Mouse (Mus musculus) kidney, postnatal 0 days (tissue): ENCODE data around the gene Apol6. TPM values are rescaled to one million over a fixed set of nuclear protein-coding genes. Genes with fewer than 3 reads are reported as not detected.

Source experiments
- ATAC-seq: fragments of 200-750 bp; cut with Nextera tagmentation; replicated peaks from 2 replicates; pipeline ENCODE4 v1.8.0; 2017; ENCODE audit warnings: low read depth, moderate number of reproducible peaks, moderate TSS enrichment, moderate library complexity; ENCODE audit not compliant: low FRiP score
- DNase-seq: peaks from one replicate; pipeline ENCODE4 v3.0.0-alpha.2; 2016; ENCODE audit warnings: low spot score
- H3K27ac ChIP-seq: fragments of 300-500 bp; sonication (generic); 2 replicates; pipeline ENCODE4 v1.5.1; 2014; ENCODE audit warnings: mild to moderate bottlenecking
- H3K27me3 ChIP-seq: fragments of 300-500 bp; sonication (generic); 2 replicates; pipeline ENCODE4 v1.6.1; 2014; ENCODE audit warnings: low read length, mixed read lengths; ENCODE audit not compliant: insufficient read depth
- H3K36me3 ChIP-seq: fragments of 300-500 bp; sonication (generic); 2 replicates; pipeline ENCODE4 v1.6.1; 2014; ENCODE audit warnings: low read length, mixed read lengths; ENCODE audit not compliant: insufficient read depth
- H3K4me1 ChIP-seq: fragments of 300-500 bp; sonication (generic); replicated peaks from 2 replicates; pipeline ENCODE4 v1.6.1; 2014; ENCODE audit warnings: antibody characterized with exemption, low read length, mixed read lengths; ENCODE audit not compliant: insufficient read depth
- H3K4me2 ChIP-seq: fragments of 300-500 bp; sonication (generic); 2 replicates; pipeline ENCODE4 v1.6.1; 2014; ENCODE audit warnings: mild to moderate bottlenecking, low read length, moderate library complexity, mixed read lengths
- H3K4me3 ChIP-seq: fragments of 300-500 bp; sonication (generic); replicated peaks from 2 replicates; pipeline ENCODE4 v1.5.1; 2014; ENCODE audit warnings: low read depth, low read length
- H3K9ac ChIP-seq: fragments of 300-500 bp; sonication (generic); 2 replicates; pipeline ENCODE4 v1.6.1; 2014; ENCODE audit warnings: low read depth, low read length
- H3K9me3 ChIP-seq: fragments of 300-500 bp; sonication (generic); replicated peaks from 2 replicates; pipeline ENCODE4 v1.6.1; 2016; ENCODE audit warnings: low read length, inconsistent platforms, mixed read lengths
- CTCF ChIP-seq: IDR thresholded peaks from 2 replicates; pipeline ENCODE4 v1.5.1; 2016; ENCODE audit warnings: antibody characterized with exemption, low read depth, mild to moderate bottlenecking, moderate library complexity
- WGBS: fragments of 180-500 bp; shearing (Covaris S2); extraction: QIAGEN DNeasy Blood & Tissue Kit; methylation state at CpG from one replicate; pipeline ENCODE4 v1.1.7; 2014; 5-methylcytosine and 5-hydroxymethylcytosine counted together
- polyA plus RNA-seq: library from polyadenylated mRNA; unstranded; fragments of >200 nt; fragmentation: Nextera tagmentation; extraction: Ambion mirVana; gene quantifications from 2 replicates; pipeline ENCODE4 v1.2.1, GENCODE M21; 2015

The Apol6 gene
- polyA plus RNA-seq, 1 experiment from 2014 or later, result 0.08 TPM

DNA sequence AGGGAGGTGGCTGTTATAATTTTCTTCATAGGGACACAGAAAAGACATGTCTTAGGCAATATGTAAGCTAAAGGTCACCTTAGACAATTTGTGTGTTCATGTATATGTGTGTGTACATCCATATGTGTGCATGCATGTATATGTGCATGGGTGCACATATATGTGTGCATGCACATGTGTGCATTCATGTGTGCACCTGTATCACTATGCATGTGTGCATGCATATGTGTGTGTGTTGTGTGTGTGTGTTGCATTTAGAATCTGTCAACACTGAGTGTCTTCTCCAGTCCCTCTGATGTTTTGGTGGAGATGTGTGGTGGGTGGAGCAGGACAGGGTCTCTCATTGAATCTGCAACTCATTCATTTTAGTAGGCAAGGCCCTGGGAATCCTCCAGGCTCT is 18.2 kb downstream of the Apol6 start:
- no peak overlapping the region for H3K9ac ChIP-seq
- H3K36me3 ChIP-seq, result no peaks in the 10 kb centered on the region
- no peak overlapping the region for H3K4me2 ChIP-seq
- no peaks in the 10 kb centered on the region for H3K4me1 ChIP-seq
- no peak for DNase-seq
- H3K27me3 ChIP-seq, result no peaks in the 10 kb centered on the region
- TF ChIP-seq CTCF, result no peak
- no peak overlapping the region for H3K4me3 ChIP-seq
- H3K27ac ChIP-seq, result no peak overlapping the region
- ATAC-seq, result no peak
- H3K9me3 ChIP-seq, result no peaks in the 10 kb centered on the region

GRCm38 (mm10) chr15:77065259-77065852 is 20.8 kb downstream of the Apol6 start:
- no peak overlapping the region for H3K9ac ChIP-seq
- no peaks in the 10 kb centered on the region for H3K36me3 ChIP-seq
- H3K27ac ChIP-seq, result no peak overlapping the region
- 91% methylated on average over 6 of the region's 6 CpGs for WGBS
- H3K27me3 ChIP-seq, result no peaks in the 10 kb centered on the region
- H3K4me3 ChIP-seq, result no peak overlapping the region
- ATAC-seq (no peak), DNase-seq (no peak)
- TF ChIP-seq CTCF, result no peak
- H3K4me1 ChIP-seq, result no peaks in the 10 kb centered on the region
- no peaks in the 10 kb centered on the region for H3K9me3 ChIP-seq
- H3K4me2 ChIP-seq, result no peak overlapping the region

- 79% methylated on average over 6 of the region's 6 CpGs for WGBS
- no peak overlapping the region for H3K27ac ChIP-seq
- no peak for TF ChIP-seq CTCF
Observed at GRCm38 (mm10) chr15:77066233-77066632, 21.7 kb downstream of the Apol6 start.

GRCm38 (mm10) chr15:77068439-77068861 is 23.9 kb downstream of the Apol6 start:
- H3K36me3 ChIP-seq, result no peaks in the 10 kb centered on the region
- WGBS, result 48% methylated on average over 3 of the region's 3 CpGs
- H3K4me3 ChIP-seq, result no peak overlapping the region
- H3K27me3 ChIP-seq, result no peaks in the 10 kb centered on the region
- no peak for ATAC-seq
- 0 out of 2 replicates have a peak, but pooled peaks cover 7% of the 10 kb centered on the region for H3K4me1 ChIP-seq
- peak; percentile 58 for TF ChIP-seq CTCF
- peak; percentile 51 for DNase-seq
- no peak overlapping the region for H3K9ac ChIP-seq
- no peak overlapping the region for H3K4me2 ChIP-seq
- no peaks in the 10 kb centered on the region for H3K9me3 ChIP-seq
- no peak overlapping the region for H3K27ac ChIP-seq

More at GRCm38 (mm10) chr15:77066233-77066632, 21.7 kb downstream of the Apol6 start:
- Histone ChIP-seq H3K4me3 (no peak overlapping the region), H3K36me3 (no peaks in the 10 kb centered on the region), H3K4me1 (no peaks in the 10 kb centered on the region), H3K9me3 (no peaks in the 10 kb centered on the region), H3K4me2 (no peak overlapping the region), H3K9ac (no peak overlapping the region), H3K27me3 (no peaks in the 10 kb centered on the region)
- ATAC-seq (no peak), DNase-seq (no peak)

DNA sequence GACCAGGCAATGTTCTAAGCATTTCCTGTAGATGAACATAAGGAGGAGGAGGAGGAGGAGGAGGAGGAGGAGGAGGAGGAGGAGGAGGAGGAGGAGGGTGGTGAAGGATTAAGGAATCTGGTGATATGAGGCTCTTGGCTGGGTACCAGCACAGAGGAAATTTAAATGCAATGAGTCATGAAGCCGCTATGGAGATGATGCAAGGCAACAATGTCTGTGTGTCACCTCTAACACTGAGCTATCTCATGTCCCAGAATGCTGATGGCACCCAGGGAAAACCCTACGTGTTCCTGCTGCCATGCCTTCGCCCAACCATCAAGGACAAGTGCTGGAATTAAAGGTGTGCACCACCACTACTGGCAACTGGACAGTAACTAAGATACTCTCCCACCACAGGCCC is 24.5 kb downstream of the Apol6 start:
- Histone ChIP-seq H3K4me3 (no peak overlapping the region), H3K27me3 (no peaks in the 10 kb centered on the region), H3K4me2 (no peak overlapping the region), H3K36me3 (no peaks in the 10 kb centered on the region), H3K9ac (no peak overlapping the region), H3K27ac (no peak overlapping the region), H3K9me3 (no peaks in the 10 kb centered on the region), H3K4me1 (0 out of 2 replicates have a peak, but pooled peaks cover 7% of the 10 kb centered on the region)
- no peak for TF ChIP-seq CTCF
- 84% methylated on average over 3 of the region's 3 CpGs for WGBS
- DNase-seq (no peak), ATAC-seq (no peak)

GRCm38 (mm10) chr15:77070745-77071268 is 26.3 kb downstream of the Apol6 start:
- no peaks in the 10 kb centered on the region for H3K9me3 ChIP-seq
- H3K36me3 ChIP-seq, result no peaks in the 10 kb centered on the region
- no peak overlapping the region for H3K4me2 ChIP-seq
- ATAC-seq (no peak), DNase-seq (no peak)
- TF ChIP-seq CTCF, result no peak
- H3K4me3 ChIP-seq, result no peak overlapping the region
- H3K4me1 ChIP-seq, result 0 out of 2 replicates have a peak, but pooled peaks cover 7% of the 10 kb centered on the region
- H3K27ac ChIP-seq, result no peak overlapping the region
- H3K9ac ChIP-seq, result no peak overlapping the region
- no peaks in the 10 kb centered on the region for H3K27me3 ChIP-seq
- WGBS, result 86% methylated on average over 11 of the region's 11 CpGs

DNA sequence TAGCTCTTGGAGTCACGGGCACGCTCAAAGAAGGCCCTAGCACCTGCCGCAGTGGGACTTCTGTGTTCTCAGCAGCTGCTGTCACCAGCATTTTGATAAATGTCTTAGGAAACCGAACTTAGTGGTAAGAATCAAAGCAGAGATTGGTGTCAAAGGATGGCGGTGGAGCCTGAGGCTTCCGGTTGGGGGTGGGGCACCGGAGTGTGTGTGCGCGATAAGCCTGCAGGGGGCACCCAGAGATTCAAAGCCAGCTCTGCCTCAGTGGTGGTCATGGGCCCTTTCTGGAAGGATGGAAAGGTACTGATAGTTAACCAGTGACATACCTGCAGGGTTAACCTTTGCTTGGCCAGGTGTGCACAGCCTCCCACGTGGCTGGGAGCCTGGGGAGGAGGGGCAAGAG is 27.0 kb downstream of the Apol6 start:
- Histone ChIP-seq H3K4me2 (peak overlapping the region; percentile 10; the same call in 1 of the 2 replicates), H3K4me1 (0 out of 2 replicates have a peak, but pooled peaks cover 7% of the 10 kb centered on the region), H3K9me3 (no peaks in the 10 kb centered on the region), H3K9ac (no peak overlapping the region), H3K4me3 (no peak overlapping the region), H3K27me3 (no peaks in the 10 kb centered on the region), H3K27ac (no peak overlapping the region), H3K36me3 (0 out of 2 replicates have a peak, but pooled peaks cover under 1% of the 10 kb centered on the region)
- 22% methylated on average over 10 of the region's 10 CpGs for WGBS
- DNase-seq, result peak; percentile 40
- peak; percentile 63 for TF ChIP-seq CTCF
- peak; percentile 67; the same call in 1 of the 2 replicates for ATAC-seq
